Mouse (Mus musculus): ENCODE results near the gene Hdac4.
A peak's percentile ranks its signal among the peaks of the same experiment; 100 is the strongest.

Hdac4 gene

DNA sequence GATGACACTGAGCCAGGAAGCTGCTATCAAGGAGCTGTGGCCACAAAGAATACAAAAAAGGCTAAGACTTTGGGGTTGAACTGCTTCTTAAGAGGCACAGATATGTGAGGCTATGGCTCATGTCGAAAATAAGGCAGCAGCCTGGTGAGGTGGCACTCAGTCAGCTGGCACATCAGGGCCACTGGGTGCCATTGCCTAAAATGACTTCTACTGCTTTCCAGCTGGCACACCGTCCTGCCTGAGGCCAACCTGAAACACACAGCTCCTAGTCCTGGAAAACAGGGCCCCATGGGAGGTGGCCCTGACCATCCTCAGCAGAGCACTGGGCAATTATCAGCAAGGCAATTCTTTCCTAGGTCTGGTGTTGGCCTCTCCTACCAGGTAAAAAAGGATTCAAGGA, 167.3 kb downstream of the Hdac4 start:
- DNase-seq (ENCODE audit: low spot score): no peak

DNA sequence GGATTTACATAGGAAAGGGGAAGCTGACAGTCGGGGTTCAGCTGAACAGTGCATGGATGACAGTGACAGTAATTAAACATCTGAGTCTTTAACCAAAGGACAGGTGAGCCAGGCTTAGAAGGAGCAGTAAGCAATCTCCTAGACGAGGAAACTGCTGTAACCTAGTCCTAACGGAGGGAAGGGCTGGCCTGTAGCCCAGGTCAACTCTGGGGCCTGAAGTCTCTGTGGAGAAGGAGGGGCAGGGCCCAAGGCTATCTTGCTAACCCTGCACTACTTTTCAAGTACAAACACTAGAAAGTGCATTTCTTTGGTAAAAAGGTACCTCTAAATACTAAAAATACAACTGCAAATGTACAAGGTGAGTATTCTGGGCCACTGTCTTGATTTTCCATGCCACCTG, 169.1 kb downstream of the Hdac4 start:
- no peak for DNase-seq (ENCODE audit: low spot score)

DNA sequence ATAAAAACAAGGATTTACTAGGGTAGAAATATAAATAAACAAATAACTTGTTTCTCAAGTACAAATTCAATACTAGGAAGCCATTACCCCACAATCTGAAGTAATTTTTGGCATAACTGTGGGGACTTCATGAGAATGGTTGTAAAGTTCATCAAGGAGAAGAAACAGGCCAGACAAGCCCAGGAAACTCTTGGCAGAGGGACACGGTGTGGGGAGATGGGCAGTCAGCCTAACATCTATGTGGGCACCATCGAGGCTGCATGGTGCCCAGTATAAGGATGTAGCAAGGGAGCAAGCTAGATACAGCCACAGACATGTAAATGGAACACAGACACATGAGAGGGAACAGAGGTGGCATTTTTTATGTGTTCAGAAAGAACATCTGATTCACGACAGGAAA, 171.6 kb downstream of the Hdac4 start:
- DNase-seq (ENCODE audit: low spot score): no peak

DNA sequence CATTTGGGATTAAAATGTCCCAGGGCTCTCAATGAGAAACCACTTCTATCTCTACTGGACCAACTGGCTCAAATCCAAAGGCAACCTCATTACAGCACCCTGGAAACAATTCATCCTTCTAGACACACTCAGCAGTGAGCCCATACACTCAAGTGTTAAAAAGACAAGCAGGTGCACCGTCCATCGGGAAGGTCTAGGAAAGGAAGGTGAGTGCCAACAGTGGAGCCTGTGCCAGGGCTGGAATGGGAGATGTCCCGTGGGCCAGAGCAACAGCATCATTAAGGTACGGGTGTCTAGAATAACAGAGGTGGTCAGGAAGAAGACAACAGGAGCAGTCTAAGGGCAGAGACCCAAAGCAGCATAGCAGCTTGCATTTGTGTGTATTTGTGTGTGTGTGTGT, 173.5 kb downstream of the Hdac4 start:
- DNase-seq (ENCODE audit: low spot score): no peak

DNA sequence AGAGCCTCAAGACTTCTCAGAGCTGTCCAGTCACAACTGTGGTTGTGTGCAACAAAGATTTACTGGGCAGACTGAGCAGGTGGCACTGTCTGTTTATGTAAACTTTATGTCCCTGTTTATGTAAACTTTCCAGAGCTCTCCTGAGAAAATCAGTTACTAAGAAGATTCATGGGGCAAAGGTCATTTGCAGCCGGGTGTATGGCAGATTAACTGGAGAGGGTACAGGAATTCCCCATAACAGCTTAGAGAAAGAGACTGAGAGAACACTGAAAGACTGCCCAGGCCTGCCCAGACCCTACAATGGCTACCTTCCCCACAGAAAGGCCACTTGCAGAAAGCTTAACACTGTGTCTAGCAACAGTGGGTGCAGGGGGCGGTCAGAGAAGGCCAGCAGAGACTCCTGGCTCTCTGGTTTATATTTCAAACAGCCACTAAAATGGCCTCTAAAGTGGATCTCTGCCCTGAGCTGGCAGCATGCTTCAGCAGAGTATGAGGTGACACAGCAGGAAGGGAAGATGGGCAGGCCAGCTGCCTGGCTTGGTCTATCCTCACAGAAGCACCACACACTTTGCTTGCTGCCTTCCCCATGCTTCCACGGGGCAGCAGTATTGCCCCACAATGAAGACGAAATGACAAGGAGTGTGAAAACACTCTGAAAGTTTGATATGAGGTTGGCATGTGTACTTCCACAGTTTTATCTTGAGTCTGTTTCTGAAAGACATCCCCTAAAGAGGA, 179.4 kb downstream of the Hdac4 start:
- no peak for DNase-seq (ENCODE audit: low spot score)

DNA sequence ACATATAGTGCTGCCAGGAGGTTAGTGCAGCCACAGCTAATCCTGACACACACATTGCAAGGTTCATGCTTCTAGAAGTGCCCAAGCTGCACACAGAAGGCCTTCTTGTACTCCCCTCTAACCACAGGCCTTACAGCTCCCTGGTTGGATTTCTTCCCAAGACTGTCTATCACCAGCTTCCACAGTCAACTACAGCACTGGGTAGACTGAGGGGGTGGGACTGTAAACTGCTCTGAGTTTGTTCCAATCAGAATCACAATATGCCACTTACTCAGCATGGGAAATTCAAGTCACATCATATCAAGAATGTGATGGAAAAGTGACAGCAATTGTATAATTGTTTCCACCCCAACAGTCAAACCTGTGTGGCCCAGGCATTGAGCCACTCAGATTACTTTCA, 180.2 kb downstream of the Hdac4 start:
- no peak for DNase-seq (ENCODE audit: low spot score)

DNA sequence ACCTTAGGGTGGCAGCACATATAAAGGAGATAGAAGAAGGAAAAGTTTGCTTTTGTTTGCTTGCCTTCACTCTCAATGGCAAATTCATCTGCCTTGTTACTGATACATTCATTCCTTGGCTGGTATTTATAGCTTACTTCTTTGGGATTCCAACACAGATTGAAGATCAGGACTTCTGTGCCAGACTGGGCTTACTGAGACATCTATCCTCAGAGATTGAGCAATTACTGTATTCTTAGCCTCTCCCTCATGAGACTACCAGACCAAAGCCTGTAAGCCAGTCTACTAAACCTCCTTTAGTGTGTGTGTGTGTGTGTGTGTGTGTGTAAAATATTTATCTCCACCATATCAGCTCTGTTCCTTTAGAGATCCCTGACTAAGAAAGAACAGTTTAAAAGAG, 181.0 kb downstream of the Hdac4 start:
- DNase-seq (ENCODE audit: low spot score): no peak

DNA sequence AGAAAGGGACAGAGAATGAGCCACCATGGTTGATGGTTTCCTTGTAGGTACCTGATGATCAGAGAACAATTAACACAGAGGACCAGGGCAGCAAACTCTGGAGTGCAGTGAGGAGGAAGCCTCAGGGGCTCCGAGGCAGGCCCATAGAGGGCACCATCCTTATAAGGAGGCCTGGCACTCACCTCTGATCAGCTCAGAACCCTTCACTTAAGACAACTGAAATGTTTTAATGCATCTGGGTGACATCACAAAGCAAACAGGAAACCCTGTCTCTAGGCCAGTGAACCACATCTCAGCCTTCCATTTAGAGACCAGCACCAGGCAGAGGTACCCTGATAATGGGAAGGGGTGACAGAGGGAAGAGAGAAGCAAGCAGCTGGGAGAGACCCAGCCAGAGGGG, 188.8 kb downstream of the Hdac4 start:
- DNase-seq (ENCODE audit: low spot score): no peak

DNA sequence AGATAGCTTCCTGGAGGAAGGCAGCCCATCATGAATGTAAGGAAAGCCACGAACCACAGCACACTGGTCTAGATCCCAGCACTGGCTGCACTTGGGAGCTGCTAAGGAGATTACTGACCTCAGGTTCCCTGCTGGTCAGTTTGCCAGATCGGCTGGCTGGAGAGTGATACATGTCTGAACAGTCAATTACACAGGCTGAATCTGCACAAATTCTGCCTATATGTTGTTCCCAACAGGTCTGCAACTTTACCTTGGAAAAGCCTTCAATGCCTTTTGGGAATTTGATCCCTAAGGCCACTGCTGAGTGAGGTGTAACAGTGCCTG, 189.9 kb downstream of the Hdac4 start:
- no peak for DNase-seq (ENCODE audit: low spot score)

DNA sequence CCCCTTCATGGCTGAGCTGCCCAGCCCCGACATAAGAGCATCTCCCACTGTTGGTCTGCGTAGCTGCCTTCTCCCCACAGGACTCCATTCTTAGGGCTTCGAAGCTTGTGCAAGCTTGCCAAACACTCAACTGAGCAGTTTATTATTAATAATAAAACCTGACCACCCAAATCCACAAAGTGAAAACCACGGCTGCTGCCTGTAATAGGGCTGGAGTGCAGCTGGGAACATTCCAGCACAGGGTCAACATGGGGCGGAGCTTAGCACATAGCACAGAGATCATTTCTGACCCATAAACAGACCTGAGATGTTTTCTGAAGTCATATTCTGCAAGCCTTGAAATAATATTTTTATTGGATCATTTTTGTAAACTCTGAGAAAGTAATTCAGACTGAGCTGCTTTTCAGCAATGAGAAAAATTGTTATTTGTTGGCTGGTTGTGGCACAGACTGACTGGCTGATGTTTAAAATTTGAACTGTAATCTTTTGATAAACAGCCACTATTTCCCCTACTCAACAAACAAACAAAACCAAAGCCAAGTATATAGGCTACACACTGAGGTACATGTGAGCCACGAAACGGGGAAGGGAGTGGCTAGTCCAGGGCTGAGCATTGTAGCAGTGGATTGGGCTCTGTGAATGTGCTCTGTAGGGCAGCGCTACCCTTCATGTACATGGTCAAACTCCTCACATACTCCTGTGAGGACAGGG, 190.4 kb downstream of the Hdac4 start:
- DNase-seq (ENCODE audit: low spot score): no peak

DNA sequence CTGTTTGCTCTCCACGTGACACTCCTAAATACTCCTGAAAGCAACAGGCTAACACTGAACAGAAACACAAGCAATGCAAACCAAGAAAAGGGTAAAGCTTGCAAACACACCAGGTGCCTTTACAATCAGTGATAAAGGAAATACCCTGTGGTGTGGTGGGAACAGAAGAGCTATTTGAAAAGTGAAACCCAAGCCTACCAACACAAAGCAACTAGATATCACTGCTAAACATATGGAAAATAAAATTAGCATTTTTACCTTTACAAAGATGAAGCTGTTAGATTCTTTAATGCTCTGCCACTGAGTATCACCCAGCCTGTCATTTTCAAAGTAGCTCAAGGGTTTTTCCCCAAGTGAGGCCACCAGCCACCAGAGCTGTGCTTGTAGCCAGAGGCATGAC, 191.4 kb downstream of the Hdac4 start:
- no peak for DNase-seq (ENCODE audit: low spot score)

DNA sequence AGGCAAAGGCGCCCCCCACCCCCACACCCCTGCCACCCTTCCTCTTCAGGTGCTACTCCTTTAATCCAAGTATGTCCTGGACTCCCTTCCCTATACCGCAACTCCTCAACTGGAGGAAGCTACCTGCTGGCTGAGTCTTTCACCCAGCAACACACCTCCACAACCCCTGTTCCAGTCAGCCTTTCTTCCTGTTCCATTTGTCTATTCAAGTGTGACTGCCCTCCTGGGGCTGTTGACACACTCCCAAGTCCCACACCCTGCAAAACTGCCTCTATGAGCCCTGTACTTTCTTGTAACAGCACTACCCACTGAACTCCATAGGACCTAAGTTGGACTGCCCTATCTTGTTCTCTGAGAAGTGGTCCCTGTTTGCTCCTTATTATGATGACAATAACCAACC, 195.3 kb downstream of the Hdac4 start:
- DNase-seq (ENCODE audit: low spot score): no peak

DNA sequence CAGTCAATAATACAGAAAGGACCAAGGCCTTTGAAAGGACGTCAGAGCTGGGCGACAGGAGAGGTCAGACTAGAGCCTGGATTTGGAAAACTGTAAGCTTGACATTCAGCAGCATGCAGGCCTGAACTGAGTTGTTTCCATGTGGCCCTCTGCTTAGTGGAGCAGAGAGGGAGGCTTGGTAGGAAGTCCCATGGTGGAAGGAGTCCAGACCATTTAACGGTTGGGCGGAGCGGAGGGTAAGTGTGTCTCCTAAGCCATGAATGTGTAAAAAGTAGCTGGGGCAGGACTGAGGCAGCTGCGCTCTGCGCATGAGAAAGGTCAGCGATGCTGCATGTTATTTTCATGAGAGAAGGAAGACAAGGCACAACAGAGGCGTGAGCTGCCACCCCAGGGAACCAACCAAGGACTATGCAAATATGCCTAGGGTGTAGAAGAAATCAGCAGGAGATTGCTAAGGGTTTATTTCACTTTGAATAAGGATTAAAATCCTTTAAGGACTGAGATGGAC, 201.8 kb downstream of the Hdac4 start:
- DNase-seq (ENCODE audit: low spot score): no peak

DNA sequence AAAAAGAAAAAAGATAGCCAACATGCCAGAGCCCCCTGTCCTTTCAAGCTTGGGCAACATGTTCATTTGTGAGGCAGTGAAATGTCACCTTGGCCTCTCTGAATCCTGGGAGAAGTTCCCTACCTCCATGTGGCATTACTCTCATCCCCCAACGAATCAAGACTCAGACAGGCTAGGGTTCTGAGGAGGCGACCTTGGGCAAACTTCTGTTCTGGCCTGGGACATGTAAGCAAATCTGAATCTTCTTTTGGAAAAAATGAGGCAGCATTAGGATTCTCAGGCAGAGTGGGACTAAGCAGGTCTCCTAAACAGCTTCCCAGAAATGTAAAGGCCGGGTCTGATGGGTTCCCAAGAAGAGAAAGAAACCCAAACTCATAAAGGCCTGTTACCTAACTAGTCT, 202.8 kb downstream of the Hdac4 start:
- no peak for DNase-seq (ENCODE audit: low spot score)

DNA sequence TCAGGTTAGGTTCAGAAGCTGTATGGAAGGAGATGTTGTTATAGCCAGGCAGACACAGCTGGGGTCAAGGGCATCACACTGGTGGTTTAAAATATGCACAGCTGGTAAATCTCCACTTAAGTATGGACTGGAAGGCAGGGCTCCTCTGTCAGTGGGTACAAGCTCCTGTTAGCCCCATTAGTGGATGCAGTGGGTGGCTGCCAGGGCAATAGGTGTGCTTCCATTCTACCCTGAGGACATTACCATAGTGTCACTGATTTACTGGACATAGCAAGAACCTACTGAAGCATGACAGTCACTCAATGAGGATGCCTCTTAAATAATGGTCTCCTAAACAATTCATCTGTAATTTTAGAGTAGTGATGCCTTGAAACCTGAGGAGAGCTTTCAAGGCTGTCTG, 203.9 kb downstream of the Hdac4 start:
- DNase-seq (ENCODE audit: low spot score): no peak

DNA sequence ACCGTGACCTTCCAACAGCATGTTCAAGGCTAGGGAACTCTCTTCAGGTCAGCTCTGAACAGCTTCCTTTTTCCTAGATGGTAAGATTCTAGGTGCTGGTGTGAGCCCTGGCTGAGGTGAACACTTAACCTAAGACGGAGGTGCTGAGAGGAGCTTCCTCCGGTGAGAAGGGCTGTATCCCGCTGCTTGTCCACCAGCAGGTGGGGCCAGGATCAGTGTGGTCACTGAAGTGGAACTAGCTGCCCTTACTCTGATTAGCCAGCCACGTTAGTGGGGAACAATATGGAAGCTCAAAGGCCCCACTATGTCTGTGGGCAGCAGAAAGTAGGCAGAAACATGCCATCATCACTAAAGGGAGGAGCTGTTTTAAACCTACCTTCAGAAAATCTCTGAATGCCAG, 204.6 kb downstream of the Hdac4 start:
- DNase-seq (ENCODE audit: low spot score): no peak

DNA sequence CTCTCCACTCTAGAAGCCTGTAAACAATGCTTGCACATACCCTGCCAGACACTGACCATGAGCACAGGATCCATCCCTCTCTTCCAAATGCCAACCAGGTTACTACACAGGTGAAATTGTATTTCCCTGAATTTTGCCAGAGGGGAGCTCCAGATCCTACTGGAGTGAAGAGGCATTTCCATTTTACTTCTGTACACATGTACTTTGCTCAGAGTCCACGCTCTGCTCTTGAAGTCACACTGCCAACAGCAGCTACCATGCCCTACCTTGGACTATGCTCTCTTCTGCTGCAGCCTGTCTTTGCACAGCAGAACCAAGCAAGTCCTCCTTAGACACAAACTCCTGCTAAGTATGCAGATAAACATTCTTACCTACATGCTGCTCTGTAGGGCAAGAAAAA, 206.6 kb downstream of the Hdac4 start:
- DNase-seq (ENCODE audit: low spot score): no peak

DNA sequence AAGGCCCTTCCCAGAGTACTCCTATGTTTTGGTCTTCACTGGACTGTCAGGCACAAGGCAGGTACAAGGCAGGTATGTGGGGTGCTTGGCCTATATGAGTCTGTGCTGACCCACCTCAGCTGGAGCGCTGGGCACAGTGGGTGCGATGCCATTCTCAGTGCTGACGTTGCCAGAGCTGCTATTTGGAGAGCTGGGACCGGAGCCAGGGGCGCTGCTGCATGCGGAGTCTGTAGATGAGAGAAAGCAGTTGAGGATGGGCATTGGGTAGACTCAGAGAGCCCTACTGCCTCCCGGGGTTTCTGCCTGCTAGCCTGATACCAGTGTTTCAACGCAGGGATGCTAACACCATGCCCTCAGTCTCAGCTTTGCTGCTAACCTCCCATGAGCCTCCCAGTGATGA, 208.1 kb downstream of the Hdac4 start:
- no peak for DNase-seq (ENCODE audit: low spot score)

DNA sequence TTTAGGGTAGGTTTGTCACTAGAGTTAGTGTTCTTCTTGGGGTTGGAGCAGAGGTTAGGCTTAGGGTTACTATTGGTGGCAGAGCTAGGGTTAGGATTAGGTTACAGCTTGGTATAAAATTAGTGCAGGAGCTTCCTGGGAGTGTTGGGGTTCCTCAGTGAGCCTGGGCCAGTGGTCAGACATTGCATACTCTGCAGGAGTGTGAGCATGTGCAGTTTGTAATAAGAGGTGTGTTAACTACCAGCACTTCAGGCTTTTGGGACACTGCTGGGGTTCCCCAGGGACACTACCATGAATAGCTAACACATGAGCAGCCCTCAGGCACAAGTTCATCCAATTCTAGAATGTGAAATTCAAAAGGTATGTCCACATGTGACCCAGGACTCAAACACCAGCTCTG, 209.7 kb downstream of the Hdac4 start:
- no peak for DNase-seq (ENCODE audit: low spot score)

DNA sequence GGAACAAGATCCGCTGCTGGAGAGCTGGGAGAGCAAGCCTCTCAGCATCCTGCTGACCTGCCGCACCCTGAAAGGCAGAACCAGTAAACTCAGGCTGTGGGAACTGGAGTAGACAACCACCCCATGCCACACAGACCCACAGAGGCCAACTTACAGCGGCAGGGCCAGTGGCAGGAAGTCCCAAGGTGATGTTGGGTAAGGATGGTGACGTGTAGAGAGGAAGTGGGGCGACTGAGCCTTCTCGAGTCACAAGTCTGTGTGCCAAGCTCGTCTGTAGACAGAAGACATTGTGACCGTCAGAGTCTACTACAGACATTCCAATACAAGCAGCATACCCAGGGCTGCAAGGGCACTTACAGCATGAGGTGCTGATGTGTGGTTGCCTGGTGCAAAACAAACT, 211.0 kb downstream of the Hdac4 start:
- no peak for DNase-seq (ENCODE audit: low spot score)

DNA sequence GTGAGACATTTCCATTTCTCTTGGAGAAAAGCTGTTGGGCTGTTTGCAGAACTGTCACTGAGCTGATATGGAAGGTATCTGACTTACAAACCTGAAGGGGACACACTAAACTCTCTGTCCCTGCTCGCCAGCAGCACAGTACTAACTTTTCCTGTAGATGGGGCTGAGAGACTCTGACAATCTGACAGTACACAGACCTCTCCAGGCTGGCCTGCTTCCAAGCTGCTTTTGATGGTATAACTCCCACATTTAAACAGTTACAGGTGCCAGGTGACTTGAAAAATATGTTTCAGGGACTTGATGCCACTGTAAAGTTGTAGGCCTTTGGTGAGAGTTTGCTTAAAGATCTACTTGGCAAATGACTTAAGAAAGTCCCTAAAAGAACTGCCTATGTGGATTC, 214.1 kb downstream of the Hdac4 start:
- no peak for DNase-seq (ENCODE audit: low spot score)

DNA sequence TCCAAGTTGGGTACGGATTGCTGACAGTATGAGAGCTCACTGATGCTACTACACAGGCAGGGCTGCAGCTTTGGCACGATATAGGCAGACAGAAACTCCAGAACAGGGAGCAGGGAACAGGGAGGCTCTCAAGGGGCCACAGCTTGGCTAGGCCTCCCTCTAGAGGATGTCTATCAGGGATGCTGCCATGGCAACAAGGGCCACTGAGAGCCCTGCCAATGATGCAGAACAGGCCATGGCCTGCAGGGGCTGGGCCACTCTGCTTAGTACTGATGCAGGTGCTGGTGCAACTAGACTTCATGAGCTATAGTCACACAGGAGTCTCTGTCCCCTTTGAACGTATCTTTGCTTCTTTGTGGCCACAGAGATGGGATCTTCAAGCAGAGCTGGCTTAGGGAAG, 217.1 kb downstream of the Hdac4 start:
- DNase-seq (ENCODE audit: low spot score): peak; percentile 21

DNA sequence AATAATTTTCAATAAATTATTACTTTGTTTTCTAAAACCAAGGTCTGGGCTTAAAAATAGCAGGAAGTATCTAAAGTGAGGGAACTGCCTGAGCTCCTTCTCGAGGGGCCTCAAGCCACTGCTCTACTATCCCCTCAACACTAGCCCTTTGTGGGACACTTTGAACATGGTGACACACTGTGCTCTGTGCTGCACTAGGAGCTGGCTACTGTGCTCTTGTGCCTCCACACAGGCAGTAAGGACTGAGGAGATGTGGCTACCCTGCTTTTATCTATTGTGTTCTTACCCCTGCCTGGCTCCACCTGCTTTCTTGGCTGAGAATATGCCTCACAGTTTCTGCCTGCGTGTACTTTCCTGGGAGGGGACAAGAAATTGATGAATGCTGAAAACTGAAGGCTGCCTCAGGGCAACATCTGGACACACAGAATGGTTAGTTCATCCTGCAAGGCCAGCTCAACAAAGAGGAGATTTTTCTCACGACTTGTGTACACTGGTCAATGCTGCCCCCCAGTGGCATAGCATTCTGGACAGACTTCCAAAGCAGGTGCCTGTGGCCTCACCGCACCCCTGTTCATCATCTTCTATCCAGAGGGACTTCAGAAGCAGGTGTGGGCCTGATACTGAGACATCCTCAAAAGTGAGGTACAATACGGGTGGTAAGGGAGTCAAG, 226.7 kb downstream of the Hdac4 start:
- DNase-seq (ENCODE audit: low spot score): no peak
